Mouse (Mus musculus): ENCODE results near the gene Gm20388.

GRCm38 (mm10) chr8:123805209-123805717, 3894.6 kb downstream of the Gm20388 start:
- TF ChIP-seq TAL1 (IDR thresholded peaks at IDR 0.05; ENCODE audit: low read length): no peak
- TF ChIP-seq GATA1 (IDR thresholded peaks at IDR 0.05; ENCODE audit: low read length): no peak

Measured in erythroblast, embryonic 14.5 days (primary cell).